Mouse (Mus musculus) liver, embryonic 14.5 days (tissue): Measurements from ENCODE around the gene Ccdc190. TPM values are rescaled to one million over a fixed set of nuclear protein-coding genes. Genes with fewer than 3 reads are reported as not detected.

Source experiments
- ATAC-seq: fragments of 200-750 bp; cut with Nextera tagmentation; 2 replicates; pipeline ENCODE4 v1.8.0; 2017; ENCODE audit warnings: moderate number of reproducible peaks, mild to moderate bottlenecking, moderate library complexity; ENCODE audit not compliant: insufficient read depth
- DNase-seq, 3 experiments: peaks; one replicate each; pipeline ENCODE4 v3.0.0-alpha.2; 2012 to 2013; ENCODE audit warnings: low read depth in 3 of 3, low spot score in 3 of 3
- H3K27ac ChIP-seq: fragments of 300-500 bp; sonication (generic); 2 replicates; pipeline ENCODE4 v1.5.1; 2014; ENCODE audit warnings: moderate library complexity, mild to moderate bottlenecking, control low read depth, inconsistent platforms
- H3K27me3 ChIP-seq: fragments of 300-500 bp; sonication (generic); 2 replicates; pipeline ENCODE4 v1.6.1; 2014; ENCODE audit warnings: mild to moderate bottlenecking, low read length, moderate library complexity; ENCODE audit not compliant: control insufficient read depth, insufficient read depth
- H3K36me3 ChIP-seq: fragments of 300-500 bp; sonication (generic); replicated peaks from 2 replicates; pipeline ENCODE4 v1.6.1; 2014; ENCODE audit warnings: low read depth; ENCODE audit not compliant: control insufficient read depth, insufficient read depth
- H3K4me1 ChIP-seq, 2 experiments: fragments of 200-500 bp in 1 of 2; fragments of 300-500 bp in 1 of 2; sonication (generic) in 1 of 2; replicated peaks; 2 replicates each; pipeline ENCODE4 v1.6.1; 2012 to 2014; ENCODE audit warnings: antibody characterized with exemption in 1 of 2, inconsistent platforms in 1 of 2, low read length in 1 of 2; ENCODE audit not compliant: control insufficient read depth in 2 of 2, insufficient read depth in 2 of 2
- H3K4me2 ChIP-seq: fragments of 300-500 bp; sonication (generic); 2 replicates; pipeline ENCODE4 v1.6.1; 2014; ENCODE audit warnings: low read depth, mild to moderate bottlenecking, control low read depth, moderate library complexity
- H3K4me3 ChIP-seq, 2 experiments: fragments of 200-500 bp in 1 of 2; fragments of 300-500 bp in 1 of 2; sonication (generic) in 1 of 2; 2 replicates each; pipeline ENCODE4 v1.5.1; 2012 to 2014; ENCODE audit warnings: low read depth in 2 of 2, low read length in 2 of 2, mild to moderate bottlenecking in 2 of 2, control low read depth in 1 of 2, inconsistent platforms in 1 of 2, moderate library complexity in 1 of 2; ENCODE audit not compliant: insufficient read depth in 1 of 2
- H3K9ac ChIP-seq: fragments of 300-500 bp; sonication (generic); replicated peaks from 2 replicates; pipeline ENCODE4 v1.6.1; 2014; ENCODE audit warnings: mild to moderate bottlenecking, control low read depth, moderate library complexity
- H3K9me3 ChIP-seq: fragments of 300-500 bp; sonication (generic); 2 replicates; pipeline ENCODE4 v1.6.1; 2016; ENCODE audit warnings: low read length, mixed read lengths; ENCODE audit not compliant: control insufficient read depth
- CTCF ChIP-seq: IDR thresholded peaks from 2 replicates; pipeline ENCODE4 v1.5.1; 2016; ENCODE audit warnings: antibody characterized with exemption, low read depth, control low read depth
- EP300 ChIP-seq: IDR thresholded peaks from 2 replicates; pipeline ENCODE4 v1.6.1; 2016; ENCODE audit warnings: antibody characterized with exemption, low read depth
- WGBS: fragments of 180-500 bp; shearing (Covaris S2); extraction: QIAGEN DNeasy Blood & Tissue Kit; methylation state at CpG from one replicate; pipeline ENCODE4 v1.1.7; 2014; ENCODE audit not compliant: insufficient replicate concordance; 5-methylcytosine and 5-hydroxymethylcytosine counted together
- polyA plus RNA-seq, 2 experiments: library from polyadenylated mRNA; depleted of rRNA in 1 of 2; stranded (reverse) in 1 of 2; unstranded in 1 of 2; fragments of >200 nt; fragmentation: Nextera tagmentation in 1 of 2; extraction: Ambion mirVana in 1 of 2; gene quantifications; 2 replicates each; pipeline versions ENCODE4 v1.2.1 to v1.2.3; 2012 to 2014

The Ccdc190 gene
- polyA plus RNA-seq (2012; rRNA removed), result not detected in 2 replicates
- not detected in 2 replicates for polyA plus RNA-seq (2014; fragmentation: Nextera tagmentation; extraction: Ambion mirVana)

DNA sequence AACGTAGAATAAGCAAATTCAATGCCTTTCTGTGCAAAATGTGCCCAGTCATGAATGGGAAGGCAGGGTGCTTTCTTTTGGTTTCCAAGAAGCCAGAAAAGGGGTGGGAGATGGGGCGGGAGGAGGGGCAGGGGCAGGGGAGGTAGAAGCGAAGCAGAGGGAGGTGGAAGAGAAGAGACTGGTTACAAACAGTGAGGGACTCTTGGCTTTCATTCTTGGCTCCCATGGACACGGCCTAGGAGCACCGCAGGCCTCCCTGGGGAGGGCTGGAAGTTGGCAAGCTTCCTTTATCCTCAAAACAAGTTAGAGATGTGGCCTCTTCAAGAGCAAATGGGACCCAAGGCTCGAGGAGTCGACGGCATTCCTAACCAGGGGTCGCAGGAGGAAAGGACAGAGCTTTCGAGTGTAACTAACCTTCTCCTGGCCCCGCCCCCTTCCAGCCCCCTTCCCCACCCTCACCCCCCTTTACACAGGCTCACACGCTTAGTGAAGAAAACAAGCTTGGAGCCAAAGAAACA is at the start of gene Ccdc190:
Gene Ccdc190, plus strand, starts transcription at position 195 of the 518 bp plus-strand sequence.
- H3K27ac ChIP-seq, result no peak within 1 kb of the TSS
- no peak within 1 kb of the TSS for H3K4me2 ChIP-seq
- H3K4me3 ChIP-seq, result no peak within 1 kb of the TSS
- no peaks in the 10 kb centered on the region for H3K9me3 ChIP-seq
- DNase-seq, result no peak
- ATAC-seq, result no peak
- H3K27me3 ChIP-seq, result no peaks in the 10 kb centered on the region
- H3K4me1 ChIP-seq, result no peaks in the 10 kb centered on the region
- H3K9ac ChIP-seq, result no peak within 1 kb of the TSS
- H3K36me3 ChIP-seq, result no peaks in the 10 kb centered on the region
- TF ChIP-seq CTCF (no peak), EP300 (no peak)
- WGBS, result 22% methylated on average over 12 of the region's 12 CpGs

GRCm38 (mm10) chr1:169879060-169879459 is 49.4 kb upstream of the Ccdc190 start:
- ATAC-seq (no peak), DNase-seq (no peak)
- Histone ChIP-seq H3K4me1 (no peaks in the 10 kb centered on the region), H3K4me2 (no peak overlapping the region), H3K9ac (no peak overlapping the region), H3K27me3 (no peaks in the 10 kb centered on the region), H3K36me3 (no peaks in the 10 kb centered on the region), H3K4me3 (no peak overlapping the region), H3K27ac (no peak overlapping the region), H3K9me3 (no peaks in the 10 kb centered on the region)
- TF ChIP-seq CTCF, result no peak
- TF ChIP-seq EP300, result no peak
- 55% methylated on average over 4 of the region's 4 CpGs for WGBS

DNA sequence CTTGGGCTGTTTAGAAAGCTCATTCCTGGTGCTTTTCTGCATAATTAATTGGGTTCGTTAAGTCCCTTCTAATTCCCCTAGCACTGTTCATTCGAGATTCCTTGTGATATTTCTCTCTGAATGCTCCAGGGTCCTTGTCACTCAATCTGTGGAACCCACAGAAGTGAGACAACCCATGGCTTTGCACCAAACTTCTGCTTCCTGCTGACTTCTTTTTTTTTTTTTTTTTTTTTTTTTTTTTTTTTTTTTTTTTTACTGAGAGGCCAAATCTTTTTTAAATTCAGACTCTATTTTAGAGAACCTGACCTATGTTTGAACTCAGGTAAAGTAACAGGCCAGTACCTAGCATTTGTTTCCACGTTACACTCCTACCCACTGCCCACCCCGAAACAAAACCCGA is 48.3 kb upstream of the Ccdc190 start:
- Histone ChIP-seq H3K27ac (no peak overlapping the region), H3K9me3 (no peaks in the 10 kb centered on the region), H3K36me3 (no peaks in the 10 kb centered on the region), H3K9ac (no peak overlapping the region), H3K4me3 (no peak overlapping the region), H3K27me3 (no peaks in the 10 kb centered on the region), H3K4me2 (no peak overlapping the region), H3K4me1 (no peaks in the 10 kb centered on the region)
- no peak for DNase-seq
- 57% methylated on average over 5 of the region's 5 CpGs for WGBS
- ATAC-seq, result no peak
- no peak for TF ChIP-seq CTCF
- TF ChIP-seq EP300, result no peak

DNA sequence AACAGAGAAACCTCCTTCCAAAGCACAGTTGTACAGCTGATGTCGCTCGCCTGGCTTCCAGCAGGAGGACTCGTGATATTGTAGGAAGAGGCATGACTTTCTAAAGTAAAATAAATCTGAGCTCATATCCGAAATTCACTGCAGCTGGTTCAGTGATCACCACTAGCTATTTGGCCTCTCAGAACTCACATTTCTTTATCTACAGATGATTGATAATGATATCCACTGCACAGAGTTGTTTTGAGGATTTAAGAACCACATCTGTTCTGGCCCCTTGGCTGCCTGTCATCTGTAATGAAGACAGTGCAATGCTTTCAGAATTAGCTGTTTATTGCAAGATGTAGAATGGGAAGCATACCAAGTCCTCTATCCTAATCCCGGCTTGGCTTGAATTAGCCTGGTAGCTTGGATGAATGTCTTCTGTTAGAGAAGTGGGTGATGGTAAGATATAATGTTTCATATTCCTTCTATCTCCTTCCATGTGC is 45.3 kb upstream of the Ccdc190 start:
- TF ChIP-seq CTCF (no peak), EP300 (no peak)
- WGBS, result 63% methylated on average over 5 of the region's 5 CpGs
- H3K27ac ChIP-seq, result no peak overlapping the region
- no peak overlapping the region for H3K9ac ChIP-seq
- no peaks in the 10 kb centered on the region for H3K27me3 ChIP-seq
- no peaks in the 10 kb centered on the region for H3K9me3 ChIP-seq
- no peak for DNase-seq
- H3K4me3 ChIP-seq, result no peak overlapping the region
- H3K4me2 ChIP-seq, result no peak overlapping the region
- H3K36me3 ChIP-seq, result no peaks in the 10 kb centered on the region
- no peak for ATAC-seq
- no peaks in the 10 kb centered on the region for H3K4me1 ChIP-seq

GRCm38 (mm10) chr1:169889250-169889649 is 39.2 kb upstream of the Ccdc190 start:
- ATAC-seq (no peak), DNase-seq (no peak)
- TF ChIP-seq EP300, result no peak
- TF ChIP-seq CTCF, result no peak
- Histone ChIP-seq H3K27ac (no peak overlapping the region), H3K36me3 (no peaks in the 10 kb centered on the region), H3K4me3 (no peak overlapping the region), H3K9ac (no peak overlapping the region), H3K4me2 (no peak overlapping the region), H3K4me1 (no peaks in the 10 kb centered on the region), H3K9me3 (no peaks in the 10 kb centered on the region), H3K27me3 (no peaks in the 10 kb centered on the region)
- 41% methylated on average over 2 of the region's 2 CpGs for WGBS
